Mouse (Mus musculus): ENCODE data around the gene Gpd2. TPM values are rescaled to one million over a fixed set of nuclear protein-coding genes. Genes with fewer than 3 reads are reported as not detected.

Gene Gpd2
- polyA plus RNA-seq, 1 experiment from 2014 or later, result 15.3 TPM

DNA sequence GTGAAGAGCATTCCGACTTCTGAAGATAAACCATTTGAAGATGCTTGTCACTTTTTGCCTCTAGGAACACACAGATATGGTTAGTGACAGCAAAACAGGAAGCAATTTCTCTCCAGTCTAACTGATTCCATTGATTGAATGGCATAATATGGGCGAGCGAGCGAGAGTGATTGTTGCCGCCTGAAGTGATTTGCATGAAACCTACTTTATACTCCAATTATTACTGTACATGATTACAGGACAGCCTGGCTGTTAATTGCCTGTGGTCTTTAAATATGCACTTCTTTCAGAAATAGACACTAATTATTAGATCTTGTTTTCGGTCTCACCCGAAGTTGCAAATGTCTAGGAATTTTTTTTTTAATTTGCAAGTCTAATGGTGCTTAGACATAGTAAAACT lies 46.4 kb downstream of the Gpd2 start:
- H3K36me3 ChIP-seq, result no peaks in the 10 kb centered on the region
- H3K9me3 ChIP-seq, result no peaks in the 10 kb centered on the region
- no peak overlapping the region for H3K4me2 ChIP-seq
- no peak overlapping the region for H3K9ac ChIP-seq
- H3K27me3 ChIP-seq, result no peaks in the 10 kb centered on the region
- H3K4me1 ChIP-seq (replicated peaks), result no peaks in the 10 kb centered on the region
- ATAC-seq (ENCODE audit: low FRiP score), result no peak
- no peak overlapping the region for H3K4me3 ChIP-seq
- no peak overlapping the region for H3K27ac ChIP-seq
- whole genome bisulfite sequencing, result 78% methylated on average over 7 of the region's 7 CpGs

DNA sequence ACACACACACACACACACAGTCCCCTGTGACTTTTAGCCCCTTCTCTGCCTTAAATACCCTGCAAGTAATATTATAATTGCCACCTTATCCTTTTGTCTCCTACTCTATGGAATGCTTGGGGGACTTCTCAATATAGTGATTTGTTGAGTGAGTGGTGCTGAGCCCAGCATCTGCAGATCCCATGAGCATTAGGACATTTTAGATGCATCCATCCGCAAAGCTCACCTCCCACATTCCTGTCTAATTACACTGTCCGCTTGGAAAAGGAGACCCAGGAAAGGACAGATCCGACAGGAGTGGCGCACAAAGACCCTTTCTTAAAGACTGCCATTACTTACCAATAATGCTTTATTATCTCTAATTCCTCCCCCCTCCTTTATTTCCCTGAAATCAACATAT lies 47.8 kb downstream of the Gpd2 start:
- no peaks in the 10 kb centered on the region for H3K36me3 ChIP-seq
- no peaks in the 10 kb centered on the region for H3K4me1 ChIP-seq (replicated peaks)
- ATAC-seq (ENCODE audit: low FRiP score), result no peak
- no peak overlapping the region for H3K27ac ChIP-seq
- WGBS, result 76% methylated on average over 4 of the region's 4 CpGs
- no peaks in the 10 kb centered on the region for H3K27me3 ChIP-seq
- H3K4me2 ChIP-seq, result no peak overlapping the region
- H3K9ac ChIP-seq, result no peak overlapping the region
- no peak overlapping the region for H3K4me3 ChIP-seq
- H3K9me3 ChIP-seq, result no peaks in the 10 kb centered on the region

DNA sequence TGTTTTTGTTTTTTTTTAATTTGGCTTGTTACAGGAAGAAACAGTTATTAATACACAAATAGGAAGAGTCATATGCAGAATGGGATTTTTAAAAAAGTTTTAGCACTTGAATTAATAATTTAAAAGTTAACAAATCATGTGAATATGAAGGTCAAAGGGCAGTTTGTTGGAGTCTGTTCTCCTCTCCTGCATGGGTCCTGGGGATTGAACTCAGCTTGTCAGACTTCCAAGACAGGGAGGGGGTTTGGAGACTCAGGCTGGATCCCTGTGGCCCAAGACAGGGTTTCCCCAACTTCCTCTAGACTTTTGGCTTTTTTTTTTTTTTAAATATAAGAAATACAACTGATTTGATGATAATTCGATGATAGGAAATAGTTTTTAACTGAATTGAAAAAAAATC lies 50.6 kb downstream of the Gpd2 start:
- Histone ChIP-seq H3K4me1 (replicated peaks) (no peaks in the 10 kb centered on the region), H3K27me3 (no peaks in the 10 kb centered on the region), H3K27ac (no peak overlapping the region), H3K9me3 (no peaks in the 10 kb centered on the region), H3K4me3 (no peak overlapping the region), H3K36me3 (no peaks in the 10 kb centered on the region), H3K9ac (no peak overlapping the region), H3K4me2 (no peak overlapping the region)
- WGBS, result 97% methylated on average over 1 of the region's 1 CpGs
- ATAC-seq (ENCODE audit: low FRiP score), result no peak

DNA sequence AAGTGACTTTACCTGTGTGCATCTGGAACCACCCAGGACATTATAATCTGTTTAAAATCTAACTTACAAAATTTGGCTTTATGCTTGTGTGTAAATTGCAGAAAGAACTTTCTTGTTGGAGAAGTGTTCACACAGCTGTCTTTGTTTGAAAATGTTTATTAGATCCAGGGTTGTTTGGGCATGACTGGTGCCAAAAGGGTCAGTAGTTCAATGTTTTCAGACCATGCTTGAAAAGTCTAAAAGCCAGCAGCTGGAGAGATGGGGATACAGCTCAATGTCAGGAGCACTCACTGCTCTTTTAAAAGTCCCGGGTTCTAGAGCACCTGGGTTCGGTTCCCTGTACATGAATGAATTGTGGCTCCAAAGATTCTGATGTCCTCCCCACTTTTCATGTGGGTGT lies 56.1 kb downstream of the Gpd2 start:
- Histone ChIP-seq H3K27me3 (no peaks in the 10 kb centered on the region), H3K9ac (no peak overlapping the region), H3K4me1 (replicated peaks) (no peaks in the 10 kb centered on the region), H3K4me3 (no peak overlapping the region), H3K4me2 (no peak overlapping the region), H3K9me3 (no peaks in the 10 kb centered on the region), H3K36me3 (no peaks in the 10 kb centered on the region), H3K27ac (no peak overlapping the region)
- WGBS, result 92% methylated on average over 2 of the region's 2 CpGs
- no peak for ATAC-seq (ENCODE audit: low FRiP score)

DNA sequence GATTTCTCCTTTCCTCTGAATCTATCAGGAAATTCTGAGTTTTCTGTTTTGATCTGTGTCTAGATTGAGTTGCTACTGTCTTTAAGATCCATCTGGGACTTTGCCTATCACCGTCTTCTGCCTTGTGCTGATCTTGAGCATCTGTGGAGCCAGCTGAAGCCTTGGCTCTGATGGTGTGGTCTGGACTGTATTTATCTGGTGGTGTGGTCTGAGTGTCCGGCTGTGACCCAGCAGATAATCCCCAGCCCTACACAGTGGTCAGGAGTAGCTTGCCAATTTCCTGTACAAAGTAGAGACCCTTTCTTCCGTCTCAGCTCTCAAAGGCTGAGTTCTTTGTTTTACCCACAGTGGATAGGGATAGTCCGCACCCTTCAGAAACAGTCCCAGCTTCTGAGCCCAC lies 58.6 kb downstream of the Gpd2 start:
- WGBS, result 90% methylated on average over 4 of the region's 4 CpGs
- Histone ChIP-seq H3K27ac (no peak overlapping the region), H3K4me3 (no peak overlapping the region), H3K9ac (no peak overlapping the region), H3K4me1 (replicated peaks) (no peaks in the 10 kb centered on the region), H3K27me3 (no peaks in the 10 kb centered on the region), H3K4me2 (no peak overlapping the region), H3K9me3 (no peaks in the 10 kb centered on the region), H3K36me3 (no peaks in the 10 kb centered on the region)
- ATAC-seq (ENCODE audit: low FRiP score), result no peak

DNA sequence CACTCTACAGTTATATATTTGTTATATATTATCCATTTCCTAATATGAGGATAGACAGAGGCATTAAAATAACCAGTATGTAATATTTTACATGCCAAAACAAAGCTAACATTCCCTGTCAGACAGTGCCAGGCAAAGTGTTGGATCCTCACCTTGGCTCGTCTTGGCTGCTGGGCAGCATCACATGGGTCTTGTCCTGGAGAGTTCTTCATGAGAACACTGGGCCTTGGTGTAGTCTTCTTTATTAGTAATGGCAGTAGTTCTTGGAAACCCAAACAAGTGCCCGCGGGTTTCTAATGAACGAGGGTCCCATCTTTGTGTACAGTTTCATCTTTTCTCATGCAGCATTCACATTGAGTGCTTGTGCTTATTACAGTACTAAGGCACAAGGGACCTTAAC lies 59.8 kb downstream of the Gpd2 start:
- no peaks in the 10 kb centered on the region for H3K36me3 ChIP-seq
- no peak overlapping the region for H3K27ac ChIP-seq
- H3K27me3 ChIP-seq, result no peaks in the 10 kb centered on the region
- WGBS, result 93% methylated on average over 4 of the region's 4 CpGs
- ATAC-seq (ENCODE audit: low FRiP score), result no peak
- H3K4me1 ChIP-seq (replicated peaks), result no peaks in the 10 kb centered on the region
- H3K9ac ChIP-seq, result no peak overlapping the region
- H3K4me2 ChIP-seq, result no peak overlapping the region
- H3K9me3 ChIP-seq, result no peaks in the 10 kb centered on the region
- no peak overlapping the region for H3K4me3 ChIP-seq

DNA sequence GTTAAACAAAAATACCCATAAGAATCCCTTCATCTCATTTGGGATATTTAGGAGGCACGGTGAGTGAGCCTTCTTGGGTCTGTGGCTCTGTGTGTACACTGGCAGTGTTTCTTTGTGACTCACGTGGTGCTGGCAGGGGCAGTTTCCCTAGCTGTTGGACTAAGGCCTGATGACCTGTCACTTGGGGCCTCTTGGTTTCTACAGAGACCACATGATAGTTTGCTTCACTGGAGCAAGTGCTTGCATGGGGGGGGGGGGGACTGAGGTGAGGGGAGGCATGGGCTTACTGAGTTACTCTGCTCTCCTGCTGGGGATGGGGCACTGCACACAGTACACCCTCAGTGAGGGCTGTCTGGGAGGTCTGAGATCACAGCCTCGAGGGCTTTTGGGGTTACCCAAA lies 64.1 kb downstream of the Gpd2 start:
- Histone ChIP-seq H3K4me2 (no peak overlapping the region), H3K36me3 (no peaks in the 10 kb centered on the region), H3K9me3 (no peaks in the 10 kb centered on the region), H3K27me3 (no peaks in the 10 kb centered on the region), H3K9ac (no peak overlapping the region), H3K4me1 (replicated peaks) (peaks cover 8% of the 10 kb centered on the region), H3K4me3 (no peak overlapping the region), H3K27ac (no peak overlapping the region)
- WGBS, result 59% methylated on average over 3 of the region's 3 CpGs
- no peak for ATAC-seq (ENCODE audit: low FRiP score)

DNA sequence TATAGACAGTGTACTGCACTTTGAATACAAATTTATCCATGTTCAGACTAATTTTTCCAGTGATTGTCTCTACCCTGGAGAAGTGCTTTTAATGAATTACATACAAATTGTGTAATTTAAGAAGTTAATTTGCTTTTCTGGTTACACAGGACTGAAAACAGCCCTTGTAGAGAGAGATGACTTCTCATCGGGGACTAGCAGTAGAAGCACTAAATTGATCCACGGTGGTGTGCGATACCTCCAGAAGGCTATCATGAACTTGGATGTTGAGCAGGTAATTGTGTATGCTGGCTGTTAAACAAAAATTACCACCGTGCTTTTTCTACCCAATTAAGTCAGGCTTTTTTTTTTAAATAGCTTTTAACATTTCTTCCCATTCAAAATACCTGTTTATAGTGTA lies 66.8 kb downstream of the Gpd2 start:
- ATAC-seq (ENCODE audit: low FRiP score), result no peak
- Histone ChIP-seq H3K4me3 (no peak overlapping the region), H3K4me2 (no peak overlapping the region), H3K36me3 (no peaks in the 10 kb centered on the region), H3K9ac (no peak overlapping the region), H3K27me3 (no peaks in the 10 kb centered on the region), H3K4me1 (replicated peaks) (peaks cover 8% of the 10 kb centered on the region), H3K9me3 (no peaks in the 10 kb centered on the region), H3K27ac (no peak overlapping the region)
- 59% methylated on average over 4 of the region's 4 CpGs for WGBS

DNA sequence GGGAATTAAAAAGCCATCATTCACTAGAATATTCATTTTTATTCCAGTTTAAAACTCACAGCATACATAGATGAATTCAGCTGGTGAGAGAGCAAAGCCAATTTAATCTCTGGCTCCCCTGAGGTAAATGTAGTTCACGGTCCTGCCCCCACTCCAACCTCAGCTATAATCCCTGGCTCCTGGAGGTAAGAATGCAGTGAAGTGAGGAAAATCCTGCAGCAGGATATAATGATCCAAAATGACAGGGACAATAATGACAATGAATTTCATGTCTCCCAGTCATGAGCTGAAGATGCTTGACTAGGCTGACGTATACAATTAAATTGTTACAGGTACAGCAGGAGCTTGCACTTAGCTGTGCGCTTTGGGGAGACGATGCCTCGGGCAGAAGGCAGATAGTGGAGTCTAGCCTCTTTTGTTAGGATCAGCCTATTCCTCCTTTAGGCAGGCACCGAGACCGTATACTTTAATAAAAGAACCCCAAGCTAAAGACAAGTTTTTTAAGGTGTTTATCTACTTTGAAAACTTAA lies 74.9 kb downstream of the Gpd2 start:
- no peaks in the 10 kb centered on the region for H3K36me3 ChIP-seq
- no peak overlapping the region for H3K9ac ChIP-seq
- H3K27ac ChIP-seq, result no peak overlapping the region
- H3K4me2 ChIP-seq, result no peak overlapping the region
- 58% methylated on average over 7 of the region's 7 CpGs for WGBS
- H3K9me3 ChIP-seq, result no peaks in the 10 kb centered on the region
- no peak overlapping the region for H3K4me3 ChIP-seq
- H3K27me3 ChIP-seq, result no peaks in the 10 kb centered on the region
- no peak for ATAC-seq (ENCODE audit: low FRiP score)
- 0 out of 2 replicates have a peak, but pooled peaks cover 4% of the 10 kb centered on the region for H3K4me1 ChIP-seq (replicated peaks)

DNA sequence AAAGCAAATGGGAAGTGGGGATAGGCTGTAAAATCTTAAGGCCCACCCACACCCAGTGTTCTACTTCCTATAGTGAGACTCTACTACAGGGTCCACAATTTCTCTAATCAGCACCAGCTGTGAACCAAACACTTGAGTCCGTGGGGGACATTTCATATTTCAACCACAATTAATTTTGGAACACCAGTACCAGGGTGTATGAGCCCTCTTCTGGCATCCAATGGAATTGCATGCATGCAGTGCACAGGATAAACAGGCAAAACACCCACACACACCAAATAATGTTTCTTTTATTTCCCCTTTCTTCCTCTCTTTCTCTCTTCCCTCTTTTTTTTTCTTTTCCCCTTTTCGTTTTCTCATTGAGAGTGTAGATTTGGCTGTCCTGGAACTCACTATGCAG lies 78.6 kb downstream of the Gpd2 start:
- no peaks in the 10 kb centered on the region for H3K36me3 ChIP-seq
- 0 out of 2 replicates have a peak, but pooled peaks cover 4% of the 10 kb centered on the region for H3K4me1 ChIP-seq (replicated peaks)
- H3K4me2 ChIP-seq, result no peak overlapping the region
- 69% methylated on average over 2 of the region's 2 CpGs for WGBS
- no peaks in the 10 kb centered on the region for H3K27me3 ChIP-seq
- H3K9me3 ChIP-seq, result no peaks in the 10 kb centered on the region
- no peak overlapping the region for H3K4me3 ChIP-seq
- ATAC-seq (ENCODE audit: low FRiP score), result no peak
- no peak overlapping the region for H3K27ac ChIP-seq
- H3K9ac ChIP-seq, result no peak overlapping the region

DNA sequence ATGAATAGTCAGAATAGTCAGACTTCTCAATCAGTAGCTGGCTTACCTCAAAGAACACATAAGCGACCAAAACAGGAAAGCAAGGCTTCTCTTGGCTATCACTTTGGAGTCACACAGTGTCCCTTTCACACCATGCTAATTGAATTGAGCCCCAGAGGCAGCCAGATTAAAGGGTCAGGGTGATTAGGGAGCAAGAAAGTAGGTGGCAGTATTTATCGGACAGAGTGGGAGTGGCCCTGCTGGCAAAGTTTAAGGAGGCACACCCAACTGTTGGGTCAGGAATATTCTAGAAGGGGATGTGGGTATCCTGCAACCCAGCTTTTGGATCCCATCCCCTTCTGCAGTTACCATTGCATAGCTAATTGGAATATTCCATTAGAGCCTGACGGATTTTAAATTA lies 80.9 kb downstream of the Gpd2 start:
- Histone ChIP-seq H3K27me3 (no peaks in the 10 kb centered on the region), H3K36me3 (no peaks in the 10 kb centered on the region), H3K4me1 (replicated peaks) (no peaks in the 10 kb centered on the region), H3K9ac (no peak overlapping the region), H3K4me3 (no peak overlapping the region), H3K27ac (no peak overlapping the region), H3K9me3 (no peaks in the 10 kb centered on the region), H3K4me2 (no peak overlapping the region)
- 60% methylated on average over 3 of the region's 3 CpGs for WGBS
- no peak for ATAC-seq (ENCODE audit: low FRiP score)

DNA sequence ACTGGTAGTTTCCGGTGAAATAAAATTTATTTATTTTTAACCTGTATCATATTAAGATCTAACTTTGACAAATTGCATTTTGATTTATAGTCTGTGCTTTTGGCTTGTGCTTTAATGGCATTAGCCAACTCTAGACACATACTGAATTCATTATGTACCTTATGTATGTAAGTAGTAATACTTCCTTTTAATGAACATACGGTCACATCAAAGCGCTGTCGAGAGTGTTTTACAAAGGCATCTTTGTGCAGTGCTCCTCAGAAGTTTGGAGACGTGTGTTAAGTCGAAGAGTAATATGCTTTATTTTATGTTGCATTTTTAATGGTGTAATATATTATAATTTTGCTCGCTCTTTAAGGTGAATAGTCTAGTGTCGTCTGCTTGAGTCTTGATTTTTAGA lies 88.7 kb downstream of the Gpd2 start:
- ATAC-seq (ENCODE audit: low FRiP score), result no peak
- no peaks in the 10 kb centered on the region for H3K36me3 ChIP-seq
- WGBS, result 94% methylated on average over 8 of the region's 8 CpGs
- no peak overlapping the region for H3K4me2 ChIP-seq
- H3K27ac ChIP-seq, result no peak overlapping the region
- H3K27me3 ChIP-seq, result no peaks in the 10 kb centered on the region
- H3K9ac ChIP-seq, result no peak overlapping the region
- H3K4me1 ChIP-seq (replicated peaks), result no peaks in the 10 kb centered on the region
- no peak overlapping the region for H3K4me3 ChIP-seq
- H3K9me3 ChIP-seq, result no peaks in the 10 kb centered on the region

DNA sequence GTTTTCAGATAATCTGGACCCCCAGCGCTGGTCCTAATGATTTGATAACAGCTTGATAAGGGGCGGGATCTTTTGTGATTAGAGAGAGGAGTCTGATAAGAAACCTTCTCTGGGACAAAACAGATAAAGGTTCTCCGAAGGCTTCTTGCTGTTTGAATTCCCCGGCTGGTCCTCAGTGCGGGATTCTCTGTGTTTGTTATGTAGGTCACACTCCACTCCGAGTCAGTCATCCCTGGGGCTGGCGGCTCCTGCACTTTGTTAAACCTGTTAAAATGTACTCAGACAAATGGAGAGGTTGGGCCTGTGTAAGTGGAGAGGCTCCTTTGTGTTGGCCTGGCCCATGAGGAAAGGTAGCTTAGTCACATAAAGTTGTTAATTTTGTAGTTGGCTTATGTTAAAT lies 91.9 kb downstream of the Gpd2 start:
- Histone ChIP-seq H3K27ac (no peak overlapping the region), H3K9me3 (0 out of 2 replicates have a peak, but pooled peaks cover 3% of the 10 kb centered on the region), H3K4me3 (no peak overlapping the region), H3K4me1 (replicated peaks) (no peaks in the 10 kb centered on the region), H3K36me3 (no peaks in the 10 kb centered on the region), H3K9ac (no peak overlapping the region), H3K4me2 (no peak overlapping the region), H3K27me3 (no peaks in the 10 kb centered on the region)
- ATAC-seq (ENCODE audit: low FRiP score), result no peak
- 75% methylated on average over 7 of the region's 7 CpGs for WGBS

DNA sequence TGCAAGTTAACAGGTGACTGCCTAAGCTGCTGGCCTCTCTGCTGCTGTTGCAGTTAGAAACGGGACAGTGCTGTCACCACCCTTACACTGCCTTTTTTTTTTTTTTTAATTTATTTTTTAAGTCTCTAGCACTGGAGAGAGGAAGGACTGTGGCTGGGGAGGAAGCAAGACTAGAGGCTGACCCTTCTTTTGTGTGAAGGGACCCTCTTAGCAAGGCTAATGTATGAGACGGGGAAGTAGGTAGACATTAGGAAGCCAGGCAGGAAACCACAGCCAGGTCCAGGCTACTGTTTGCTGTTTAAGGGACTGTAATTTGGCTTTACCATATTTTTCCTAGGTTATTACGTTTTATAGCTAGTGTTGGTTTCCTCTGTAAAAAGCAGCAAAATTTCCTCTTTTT lies 93.4 kb downstream of the Gpd2 start:
- WGBS, result 71% methylated on average over 3 of the region's 3 CpGs
- ATAC-seq (ENCODE audit: low FRiP score), result no peak

More for the DNA sequence above, 93.4 kb downstream of the Gpd2 start:
- H3K27ac ChIP-seq, result no peak overlapping the region
- no peak overlapping the region for H3K9ac ChIP-seq
- H3K4me2 ChIP-seq, result no peak overlapping the region
- no peak overlapping the region for H3K4me3 ChIP-seq
- 0 out of 2 replicates have a peak, but pooled peaks cover 3% of the 10 kb centered on the region for H3K9me3 ChIP-seq
- H3K4me1 ChIP-seq (replicated peaks), result no peaks in the 10 kb centered on the region
- no peaks in the 10 kb centered on the region for H3K27me3 ChIP-seq
- no peaks in the 10 kb centered on the region for H3K36me3 ChIP-seq
